In the genomic region with DNA sequence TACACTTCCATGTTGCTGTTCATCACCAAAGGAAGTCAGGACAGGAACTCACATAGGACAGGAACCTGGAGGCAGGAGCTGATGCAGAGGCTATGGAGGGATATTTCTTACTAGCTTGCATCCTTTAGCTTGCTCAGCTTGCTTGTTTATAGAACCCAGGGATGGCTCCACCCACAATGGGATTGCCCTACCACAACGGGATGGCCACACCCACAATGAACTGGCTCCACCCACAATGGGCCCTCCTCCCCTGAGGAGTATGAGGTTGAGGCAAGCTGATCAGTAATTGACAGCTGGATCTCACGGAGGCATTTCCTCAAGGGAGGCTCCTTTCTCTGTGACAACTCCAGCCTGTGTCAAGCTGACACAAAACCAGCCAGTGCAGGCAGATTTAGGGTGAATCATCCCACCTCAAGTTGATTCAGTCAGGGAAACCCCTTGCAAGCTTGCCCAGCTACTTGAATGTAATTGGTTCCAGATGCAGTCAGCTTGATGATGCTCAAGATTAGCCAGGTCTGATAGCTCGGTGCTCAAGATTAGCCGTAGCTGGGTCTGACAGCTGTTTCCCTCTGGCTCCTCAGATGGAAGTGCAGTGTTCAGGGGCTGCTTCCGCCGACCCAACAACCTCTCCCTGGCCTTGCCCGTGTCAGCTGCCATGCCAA, we compare ENCODE assay signal across 29 mouse cellular contexts.
A peak's percentile ranks its signal among the peaks of the same experiment; 100 is the strongest.
DNase-seq lines count a peak whose midpoint lies in the region; ATAC-seq and TF ChIP-seq lines count a peak whose summit lies in the region.
"Had no signal": no experiment of that assay in that cellular context is flagged by ENCODE, and none has a peak within 500 bp of the region (broad histone marks: within the 10 kb centered on the region; RNA-seq: fewer than 3 reads in every experiment).

No protein-coding gene starts in this region.

- whole genome bisulfite sequencing in kidney, embryonic 16.5 days: 61% methylated on average over 7 of the region's 7 CpGs

- DNase-seq in embryo, embryonic 10 days (ENCODE audit: low spot score): peak; percentile 66
- no peak for DNase-seq in embryo, embryonic 9.5 days (ENCODE audit: extremely low spot score)
- DNase-seq in testis, postnatal 14 days (ENCODE audit: low spot score): no peak
- DNase-seq in embryo, embryonic 11 days: peak; percentile 67
- no peak for DNase-seq in left cerebral cortex, postnatal 4 days
- DNase-seq in heart, postnatal 14 days: no peak
- DNase-seq: adrenal gland, postnatal 14 days; cerebellum, adult 11 months; cerebellum, postnatal 25 days; gastrocnemius, postnatal 25 days; kidney, postnatal 4 days; layer of hippocampus, adult 9-11 months; right cerebral cortex, postnatal 14 days; thymus, adult 2 months had no signal

- H3K4me1 ChIP-seq in testis, adult 2 months (ENCODE audit: control insufficient read depth, insufficient read depth, low read length): peaks cover 5% of the 10 kb centered on the region
- no peaks in the 10 kb centered on the region for H3K4me1 ChIP-seq in kidney, embryonic 16.5 days (ENCODE audit: insufficient read depth, low read length)
- H3K4me1 ChIP-seq: hindbrain, embryonic 12.5 days; intestine, embryonic 15.5 days; limb, embryonic 12.5 days; liver, embryonic 15.5 days; megakaryocyte, embryonic 14.5 days; midbrain, embryonic 15.5 days had no signal

- TF ChIP-seq POLR2A in testis, adult 2 months (IDR thresholded peaks at IDR 0.05; ENCODE audit: control insufficient read depth, low read depth, low read length): no peak

- no peaks in the 10 kb centered on the region for H3K27me3 ChIP-seq in testis, adult 2 months (ENCODE audit: control insufficient read depth, insufficient read depth, low read length)
- no peaks in the 10 kb centered on the region for H3K27me3 ChIP-seq in kidney, embryonic 16.5 days (ENCODE audit: insufficient read depth, low read length)
- H3K27me3 ChIP-seq: liver, embryonic 15.5 days; midbrain, embryonic 15.5 days; Patski had no signal

- no peak overlapping the region for H3K9ac ChIP-seq in kidney, embryonic 16.5 days (replicated peaks; ENCODE audit: low read length)
- H3K9ac ChIP-seq: embryonic facial prominence, embryonic 13.5 days; hindbrain, embryonic 12.5 days; intestine, embryonic 15.5 days; limb, embryonic 12.5 days; liver, embryonic 15.5 days; midbrain, embryonic 15.5 days had no signal

- intact Hi-C loops in left cerebral cortex, postnatal 4 days (cut with DNase I): no loop called here
- intact Hi-C loops in heart, postnatal 14 days (cut with DNase I): no loop called here

- no peaks in the 10 kb centered on the region for H3K9me3 ChIP-seq in kidney, embryonic 16.5 days (ENCODE audit: low read length)
- H3K9me3 ChIP-seq: forebrain, embryonic 10.5 days; hindbrain, embryonic 12.5 days; intestine, embryonic 15.5 days; limb, embryonic 12.5 days; liver, embryonic 15.5 days; midbrain, embryonic 15.5 days had no signal

- no peaks in the 10 kb centered on the region for H3K36me3 ChIP-seq in testis, adult 2 months (ENCODE audit: control insufficient read depth, insufficient read depth, low read length)
- no peaks in the 10 kb centered on the region for H3K36me3 ChIP-seq in kidney, embryonic 16.5 days (ENCODE audit: insufficient read depth, low read length)
- H3K36me3 ChIP-seq: embryonic facial prominence, embryonic 13.5 days; forebrain, embryonic 10.5 days; heart, embryonic 10.5 days; hindbrain, embryonic 12.5 days; intestine, embryonic 15.5 days; limb, embryonic 12.5 days; liver, embryonic 15.5 days; midbrain, embryonic 15.5 days had no signal

- no peak overlapping the region for H3K27ac ChIP-seq in testis, adult 2 months (ENCODE audit: control insufficient read depth, insufficient read depth, low read depth, low read length)
- no peak overlapping the region for H3K27ac ChIP-seq in kidney, embryonic 16.5 days (ENCODE audit: low read length)
- H3K27ac ChIP-seq: embryonic facial prominence, embryonic 13.5 days; forebrain, embryonic 10.5 days; heart, embryonic 10.5 days; hindbrain, embryonic 12.5 days; intestine, embryonic 15.5 days; left cerebral cortex, adult 2 months; limb, embryonic 12.5 days; liver, embryonic 15.5 days; midbrain, embryonic 15.5 days had no signal

- H3K4me3 ChIP-seq in testis, adult 2 months (ENCODE audit: control insufficient read depth, low read depth, low read length): peak overlapping the region; percentile 54
- H3K4me3 ChIP-seq in kidney, embryonic 16.5 days (ENCODE audit: low read length): no peak overlapping the region
- H3K4me3 ChIP-seq: embryonic facial prominence, embryonic 13.5 days; forebrain, embryonic 10.5 days; heart, embryonic 10.5 days; hindbrain, embryonic 12.5 days; intestine, embryonic 15.5 days; left cerebral cortex, adult 2 months; limb, embryonic 12.5 days; liver, embryonic 15.5 days; megakaryocyte, embryonic 14.5 days; midbrain, embryonic 15.5 days; myocyte had no signal

- H3K4me2 ChIP-seq in kidney, embryonic 16.5 days (replicated peaks; ENCODE audit: low read depth, low read length): no peak overlapping the region
- H3K4me2 ChIP-seq: embryonic facial prominence, embryonic 13.5 days; hindbrain, embryonic 12.5 days; intestine, embryonic 15.5 days; limb, embryonic 12.5 days; liver, embryonic 15.5 days; midbrain, embryonic 15.5 days had no signal

- ATAC-seq in kidney, embryonic 16.5 days (ENCODE audit: low FRiP score, low TSS enrichment): no peak
- ATAC-seq: intestine, embryonic 15.5 days; lung, postnatal 0 days; midbrain, embryonic 15.5 days; Patski had no signal

- TF ChIP-seq CTCF in testis, adult 2 months (IDR thresholded peaks at IDR 0.05; ENCODE audit: control insufficient read depth, insufficient read depth, insufficient replicate concordance, low read depth, low read length): no peak

Comparison
In these comparisons a context has a peak if more than half of its experiments do, and no peak if none do; other contexts are left out.
1. DNase-seq: peak in embryo, embryonic 10 days (single experiment) and embryo, embryonic 11 days (single experiment); none in embryo, embryonic 9.5 days (single experiment), testis, postnatal 14 days (single experiment), left cerebral cortex, postnatal 4 days (single experiment) and heart, postnatal 14 days (0 of 2).